17 mouse cellular contexts compared by ENCODE assay signal in genomic region chr9:49959987-49960386, GRCm38 (mm10).
DNase-seq lines count a peak whose midpoint lies in the region; ATAC-seq and TF ChIP-seq lines count a peak whose summit lies in the region.
"Had no signal": no experiment of that assay in that cellular context is flagged by ENCODE, and none has a peak within 500 bp of the region (broad histone marks: within the 10 kb centered on the region; RNA-seq: fewer than 3 reads in every experiment).

No protein-coding gene starts in this region.

- H3K36me3 ChIP-seq in heart, embryonic 11.5 days (ENCODE audit: control insufficient read depth, insufficient read depth, low read length) = no peaks in the 10 kb centered on the region
- H3K36me3 ChIP-seq in heart, embryonic 10.5 days = no peaks in the 10 kb centered on the region
- no peaks in the 10 kb centered on the region for H3K36me3 ChIP-seq in kidney, embryonic 14.5 days (ENCODE audit: control insufficient read depth, insufficient read depth, low read length)
- H3K36me3 ChIP-seq in limb, embryonic 12.5 days = no peaks in the 10 kb centered on the region
- H3K36me3 ChIP-seq: embryonic facial prominence, embryonic 12.5 days; midbrain, embryonic 12.5 days; neural tube, embryonic 12.5 days had no signal

- H3K27ac ChIP-seq in heart, embryonic 11.5 days (ENCODE audit: low read depth, low read length) = no peak overlapping the region
- no peak overlapping the region for H3K27ac ChIP-seq in heart, embryonic 10.5 days
- H3K27ac ChIP-seq in kidney, embryonic 14.5 days (ENCODE audit: low read depth, low read length) = peak overlapping the region; percentile 43; the same call in 1 of the 2 replicates
- peak overlapping the region; percentile 23; the same call in 1 of the 2 replicates for H3K27ac ChIP-seq in limb, embryonic 12.5 days
- H3K27ac ChIP-seq: embryonic facial prominence, embryonic 12.5 days; heart, adult 2 months; midbrain, embryonic 12.5 days; neural tube, embryonic 12.5 days had no signal

- H3K9me3 ChIP-seq in heart, embryonic 11.5 days (replicated peaks; ENCODE audit: control insufficient read depth, low read length) = no peaks in the 10 kb centered on the region
- H3K9me3 ChIP-seq in heart, embryonic 10.5 days = no peaks in the 10 kb centered on the region
- no peaks in the 10 kb centered on the region for H3K9me3 ChIP-seq in kidney, embryonic 14.5 days (ENCODE audit: control insufficient read depth, low read length)
- no peaks in the 10 kb centered on the region for H3K9me3 ChIP-seq in limb, embryonic 12.5 days
- H3K9me3 ChIP-seq: embryonic facial prominence, embryonic 12.5 days; midbrain, embryonic 12.5 days; neural tube, embryonic 12.5 days had no signal

- TF ChIP-seq POLR2A in brain, embryonic 14.5 days (IDR thresholded peaks at IDR 0.05; ENCODE audit: borderline replicate concordance, extremely low read depth, insufficient read depth, insufficient read length, poor library complexity, severe bottlenecking) = no peak

- H3K4me2 ChIP-seq in heart, embryonic 11.5 days = no peak overlapping the region
- H3K4me2 ChIP-seq in kidney, embryonic 14.5 days (replicated peaks; ENCODE audit: low read depth, low read length) = no peak overlapping the region
- H3K4me2 ChIP-seq in limb, embryonic 12.5 days = no peak overlapping the region
- H3K4me2 ChIP-seq: embryonic facial prominence, embryonic 12.5 days; midbrain, embryonic 12.5 days; neural tube, embryonic 12.5 days had no signal

- H3K4me1 ChIP-seq in heart, embryonic 11.5 days (ENCODE audit: control insufficient read depth, insufficient read depth, low read length) = peaks cover 20% of the 10 kb centered on the region
- peaks cover 54% of the 10 kb centered on the region for H3K4me1 ChIP-seq in heart, embryonic 10.5 days
- peaks cover 30% of the 10 kb centered on the region for H3K4me1 ChIP-seq in kidney, embryonic 14.5 days (ENCODE audit: control insufficient read depth, insufficient read depth, low read length)
- peaks cover 49% of the 10 kb centered on the region for H3K4me1 ChIP-seq in limb, embryonic 12.5 days (replicated peaks)

- no peak overlapping the region for H3K4me3 ChIP-seq in heart, embryonic 11.5 days (ENCODE audit: low read depth, low read length)
- no peak overlapping the region for H3K4me3 ChIP-seq in heart, embryonic 10.5 days
- no peak overlapping the region for H3K4me3 ChIP-seq in kidney, embryonic 14.5 days (ENCODE audit: low read length)
- no peak overlapping the region for H3K4me3 ChIP-seq in limb, embryonic 12.5 days (replicated peaks)
- H3K4me3 ChIP-seq: embryonic facial prominence, embryonic 12.5 days; heart, adult 2 months; midbrain, embryonic 12.5 days; neural tube, embryonic 12.5 days had no signal

- ATAC-seq in heart, embryonic 11.5 days (replicated peaks; ENCODE audit: insufficient number of reproducible peaks, low FRiP score, low TSS enrichment) = 0 out of 2 replicates have a peak, but pooled peaks have one; percentile 68
- peak; percentile 63; the same call in 1 of the 2 replicates for ATAC-seq in kidney, embryonic 14.5 days (ENCODE audit: low FRiP score, low TSS enrichment)
- no peak for ATAC-seq in limb, embryonic 12.5 days (ENCODE audit: insufficient number of reproducible peaks, insufficient read depth, low FRiP score, low TSS enrichment, low read depth)
- ATAC-seq: activated CD4-positive, CD25-positive, alpha-beta regulatory T cell, adult 4 months had no signal

- no peaks in the 10 kb centered on the region for H3K27me3 ChIP-seq in heart, embryonic 11.5 days (ENCODE audit: control insufficient read depth, insufficient read depth, low read length)
- no peaks in the 10 kb centered on the region for H3K27me3 ChIP-seq in heart, embryonic 10.5 days (ENCODE audit: insufficient read depth, poor library complexity, severe bottlenecking)
- H3K27me3 ChIP-seq in kidney, embryonic 14.5 days (ENCODE audit: control insufficient read depth, insufficient read depth, low read length) = no peaks in the 10 kb centered on the region
- H3K27me3 ChIP-seq in limb, embryonic 12.5 days = no peaks in the 10 kb centered on the region
- H3K27me3 ChIP-seq: midbrain, embryonic 12.5 days; neural tube, embryonic 12.5 days had no signal

- DNase-seq in heart, embryonic 10.5 days (ENCODE audit: low spot score) = no peak
- no peak for DNase-seq in kidney, adult 18-20 months
- DNase-seq in brain, embryonic 14.5 days (ENCODE audit: low read depth) = peak; percentile 24
- DNase-seq in layer of hippocampus, postnatal 10 days (ENCODE audit: low spot score in 2 of 2) = no peak
- no peak for DNase-seq in right cerebral cortex, postnatal 25 days
- DNase-seq: adrenal gland, postnatal 36 days; cerebellum, adult 9-11 months; gastrocnemius, postnatal 10 days; heart, adult 2 months; thymus, postnatal 25 days had no signal

- no peak overlapping the region for H3K9ac ChIP-seq in heart, embryonic 11.5 days (ENCODE audit: low read depth, low read length)
- no peak overlapping the region for H3K9ac ChIP-seq in kidney, embryonic 14.5 days (ENCODE audit: low read depth, low read length)
- H3K9ac ChIP-seq in limb, embryonic 12.5 days (replicated peaks) = no peak overlapping the region
- H3K9ac ChIP-seq: embryonic facial prominence, embryonic 12.5 days; midbrain, embryonic 12.5 days; neural tube, embryonic 12.5 days had no signal

- 41% methylated on average over 10 of the region's 10 CpGs for WGBS in heart, embryonic 11.5 days (ENCODE audit: insufficient replicate concordance)
- 46% methylated on average over 10 of the region's 10 CpGs for WGBS in heart, embryonic 10.5 days
- WGBS in kidney, embryonic 14.5 days = 56% methylated on average over 10 of the region's 10 CpGs
- WGBS in limb, embryonic 12.5 days = 50% methylated on average over 10 of the region's 10 CpGs

- TF ChIP-seq CTCF in brain, embryonic 14.5 days (IDR thresholded peaks at IDR 0.05; ENCODE audit: borderline replicate concordance, extremely low read depth, insufficient read depth, insufficient read length) = no peak

Comparison
In these comparisons a context has a peak if more than half of its experiments do, and no peak if none do; other contexts are left out.
1. H3K27ac ChIP-seq: peak in kidney, embryonic 14.5 days (single experiment) and limb, embryonic 12.5 days (single experiment); none in heart, embryonic 11.5 days (single experiment) and heart, embryonic 10.5 days (single experiment).